Mouse (Mus musculus): ENCODE results near the gene Tctex1d4.

Tctex1d4 gene

GRCm38 (mm10) chr4:117119636-117120035 is 7.0 kb upstream of the Tctex1d4 start:
- CTCF ChIA-PET: interaction anchor here (0.8 to 3.3 kb wide), 4 partner anchors 9 to 34 kb away, joined by 3 to 17 read pairs (median 8); partner anchors contain the start of gene Plk3

DNA sequence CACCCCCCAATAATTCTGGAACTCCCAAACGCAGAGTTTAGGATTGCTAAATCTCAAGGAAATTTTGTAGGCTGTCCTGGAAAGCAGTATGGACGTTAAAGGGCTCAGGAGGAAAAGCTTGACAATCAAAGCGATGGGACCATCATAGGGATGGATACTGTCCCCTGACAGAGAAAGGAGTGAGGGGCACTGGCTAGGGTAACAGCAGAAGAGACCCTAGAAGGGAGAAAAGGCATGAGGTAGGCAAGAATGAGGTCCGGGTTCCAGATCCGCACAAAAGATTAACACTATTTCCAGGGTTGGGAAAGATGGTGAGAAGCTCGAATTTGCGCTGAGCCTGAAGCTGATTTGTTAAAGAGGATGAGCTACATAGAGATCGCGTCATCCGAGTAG is 6.5 kb upstream of the Tctex1d4 start:
- CTCF ChIA-PET: interaction anchor here (0.6 to 3.3 kb wide), 5 partner anchors 9 to 35 kb away, joined by 3 to 17 read pairs (median 5); partner anchors contain the start of gene Plk3

DNA sequence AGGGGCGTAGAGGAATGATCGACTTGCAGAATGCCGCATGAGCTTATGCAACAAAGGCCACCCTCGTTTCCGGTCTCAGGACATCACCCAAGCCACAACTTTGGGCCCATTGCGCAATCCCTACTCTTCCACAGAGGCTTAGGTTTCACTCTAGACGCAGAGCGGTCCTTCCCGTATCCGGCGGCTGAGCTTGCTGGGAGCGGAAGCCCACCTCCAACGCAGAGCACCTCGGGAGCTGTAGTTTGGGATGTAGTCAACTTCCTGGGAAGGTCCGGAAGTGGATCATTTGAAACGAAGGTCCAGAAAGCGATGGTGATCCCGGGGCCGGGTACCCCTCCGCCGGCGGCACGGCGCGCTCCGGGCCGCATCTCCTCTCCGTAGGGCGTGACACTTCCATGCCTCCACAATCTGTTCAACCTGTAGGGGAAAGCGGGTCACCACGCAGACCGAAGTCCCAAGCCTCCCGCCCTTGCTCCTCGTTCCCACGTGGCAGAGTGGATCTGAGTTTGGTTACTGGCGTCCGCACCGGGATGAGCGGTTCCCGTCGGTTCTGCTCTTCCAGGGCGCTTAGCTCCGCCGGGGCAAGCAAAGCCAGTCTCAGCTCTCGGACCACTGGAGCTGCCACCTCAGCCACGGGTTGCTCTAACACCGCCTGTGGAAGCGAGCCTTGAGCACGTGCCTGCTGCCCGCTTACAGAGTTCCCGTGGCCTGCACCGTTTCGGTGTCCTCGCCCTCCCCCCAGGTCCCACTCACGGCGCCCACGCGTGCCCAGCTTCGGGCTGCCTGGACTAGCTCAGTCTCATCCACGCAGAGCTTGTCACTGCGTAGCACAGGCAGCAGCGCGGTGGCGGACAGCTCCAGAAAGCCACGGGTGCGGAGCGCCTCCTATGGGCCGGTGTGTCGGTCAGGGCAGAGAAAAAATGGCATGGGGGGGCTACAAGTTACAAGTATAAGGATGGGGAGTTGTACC is 5.9 kb upstream of the Tctex1d4 start:
- CTCF ChIA-PET: interaction anchor here (0.6 to 3.3 kb wide), 5 partner anchors 8 to 36 kb away, joined by 3 to 17 read pairs (median 5); partner anchors contain the start of gene Plk3

DNA sequence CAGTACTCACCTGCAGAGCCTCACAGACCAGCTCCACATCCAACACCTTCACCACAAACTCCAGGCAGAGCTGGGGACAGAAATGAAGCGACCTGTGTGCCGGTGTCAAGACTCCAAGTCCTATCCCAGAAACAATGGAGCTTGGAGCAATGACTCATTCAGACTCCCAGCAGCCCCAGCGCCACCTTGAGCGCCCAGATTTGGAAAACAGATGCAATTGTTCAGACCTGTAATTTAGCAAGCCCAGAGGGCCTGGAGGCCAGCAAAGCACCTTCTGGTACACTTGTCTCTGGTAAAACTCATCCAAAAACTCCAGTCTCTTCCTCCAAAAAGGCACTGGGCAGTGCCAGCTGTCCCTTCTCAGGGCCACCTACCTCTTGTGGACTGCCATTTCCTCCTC is 4.4 kb upstream of the Tctex1d4 start:
- CTCF ChIA-PET: interaction anchor here (0.7 to 3.3 kb wide), 3 partner anchors 11 to 18 kb away, joined by 3 to 17 read pairs (median 5); partner anchors contain the start of gene Plk3

- CTCF ChIA-PET: interaction anchor here (0.7 to 0.9 kb wide), 4 partner anchors 10 to 1072 kb away, joined by 3 to 7 read pairs (median 4); partner anchors contain the start of gene Plk3
Observed at GRCm38 (mm10) chr4:117123546-117124217, 2.9 kb upstream of the Tctex1d4 start.

GRCm38 (mm10) chr4:117124218-117124517 is 2.4 kb upstream of the Tctex1d4 start:
- CTCF ChIA-PET: interaction anchor here (1.0 kb wide), 1 partner anchor 9 kb away, joined by 4 read pairs; the partner anchor contains the start of gene Plk3

DNA sequence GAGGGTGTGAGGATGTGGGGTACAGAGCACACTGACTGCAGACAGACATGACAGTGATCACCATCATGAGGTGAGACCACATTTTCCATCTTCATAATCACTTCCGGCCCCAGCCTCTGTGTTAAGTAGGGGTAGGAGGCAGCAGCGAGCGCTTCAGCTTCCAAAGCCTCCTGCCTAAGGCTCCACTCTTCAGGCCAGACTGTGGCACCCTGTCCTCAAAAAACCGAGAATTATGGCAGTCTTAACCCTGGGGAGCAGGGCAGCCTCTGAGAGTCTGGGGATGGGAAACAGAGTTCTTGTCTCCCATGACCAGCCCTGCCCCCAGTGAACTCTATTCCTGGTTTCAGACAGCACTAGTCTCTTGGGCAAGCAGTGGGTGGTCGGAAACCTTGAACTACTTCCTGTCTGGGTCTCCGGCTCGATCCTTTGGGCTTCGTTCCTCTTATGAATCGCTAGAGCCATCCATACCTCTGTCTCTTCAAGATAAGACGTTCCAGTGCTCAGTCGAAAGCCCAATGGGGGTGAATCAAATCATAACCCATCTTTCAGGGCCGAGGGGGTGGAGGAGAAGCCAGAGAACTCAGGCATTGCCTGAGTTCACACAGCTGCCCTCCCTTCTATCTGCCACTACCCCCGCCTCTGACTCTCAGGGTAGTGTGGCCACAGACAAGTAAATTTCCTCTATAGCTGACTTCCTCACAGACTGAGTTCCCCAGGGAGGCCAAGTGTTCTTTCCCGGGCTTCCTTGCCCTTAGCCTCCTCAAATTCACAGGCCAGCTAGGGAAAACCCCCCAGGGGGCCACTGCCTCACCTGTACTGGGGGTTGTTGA is 1.9 kb upstream of the Tctex1d4 start:
- CTCF ChIA-PET: interaction anchor here (0.5 to 1.0 kb wide), 3 partner anchors 9 to 95 kb away, joined by 3 to 6 read pairs (median 4); partner anchors contain the start of gene Plk3

DNA sequence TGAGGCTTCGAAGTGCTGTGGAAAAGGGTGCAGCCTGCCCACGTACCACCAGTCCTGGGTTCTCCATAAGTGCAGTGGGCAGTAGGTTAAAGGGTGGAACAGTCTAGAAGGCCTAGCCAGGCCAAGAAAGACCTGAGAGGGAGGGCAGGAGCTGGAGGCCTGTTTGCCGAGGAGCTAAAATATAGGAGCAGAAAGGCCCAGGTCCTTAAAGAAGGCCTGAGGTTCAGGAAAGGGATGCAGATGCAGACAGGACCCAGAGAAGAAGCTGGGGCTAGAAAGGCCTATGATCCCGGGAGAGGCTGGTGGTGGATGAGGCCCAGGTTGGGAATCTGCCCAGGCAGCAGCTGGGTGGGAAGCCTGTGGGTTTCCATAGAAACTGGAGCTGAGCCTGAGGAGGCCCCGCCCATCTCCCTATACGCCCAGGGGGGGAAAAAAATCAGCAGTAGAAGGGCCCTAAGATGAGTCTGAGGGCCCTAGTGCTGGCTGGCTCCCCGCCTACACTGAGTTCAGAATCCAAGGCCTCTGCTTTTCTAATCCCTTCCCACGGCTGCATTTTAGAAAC is 1.2 kb upstream of the Tctex1d4 start, which contains the start of gene Btbd19:
Gene Btbd19, minus strand, starts transcription at position 378 of the 562 bp plus-strand sequence.
- CTCF ChIA-PET: interaction anchor here (0.5 to 1.8 kb wide), 6 partner anchors 8 to 96 kb away, joined by 3 to 8 read pairs (median 4); partner anchors contain the start of gene Plk3

DNA sequence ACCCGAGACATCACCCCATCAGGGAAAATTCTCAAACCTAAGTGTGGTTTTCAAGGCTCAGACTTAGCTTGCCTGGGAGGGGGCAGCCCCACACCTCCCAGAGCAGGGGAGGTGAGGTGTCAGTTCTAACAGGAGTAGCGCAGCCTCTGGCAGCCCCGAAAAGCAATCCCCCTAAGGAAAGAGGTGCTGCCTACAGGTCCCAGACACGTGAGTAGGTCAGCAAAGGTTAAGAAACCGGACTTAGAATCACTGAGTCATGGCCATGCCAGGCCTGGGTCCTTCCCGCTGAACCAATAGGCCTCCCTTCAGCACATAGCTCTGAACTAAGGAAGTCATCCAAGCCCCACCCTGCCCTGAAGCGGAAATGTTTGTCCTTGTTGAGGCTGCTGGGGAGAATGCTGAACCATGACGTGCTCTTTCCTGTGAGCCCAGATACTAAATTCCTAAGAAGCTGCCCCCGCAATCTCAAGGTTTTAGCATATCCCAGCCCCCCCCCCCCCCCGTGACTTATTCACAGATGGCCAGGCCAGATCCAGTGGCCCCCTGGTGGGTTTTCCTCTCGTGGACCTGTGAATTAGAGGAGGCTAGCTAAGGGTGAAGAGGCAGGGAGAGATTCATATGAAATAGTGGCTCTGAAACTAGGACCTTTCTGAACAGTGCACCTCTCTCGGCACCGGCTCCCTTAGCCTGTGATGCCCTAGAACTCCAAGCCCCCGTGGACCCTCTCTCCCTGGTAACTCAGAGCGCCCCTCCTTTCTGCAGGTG is 502 bp upstream of the Tctex1d4 start:
- CTCF ChIA-PET: interaction anchor here (0.6 to 1.8 kb wide), 4 partner anchors 13 to 471 kb away, joined by 3 to 8 read pairs (median 4); no protein-coding TSS in a partner anchor

GRCm38 (mm10) chr4:117127991-117128686 is 1.5 kb downstream of the Tctex1d4 start:
- CTCF ChIA-PET: no interaction called here

GRCm38 (mm10) chr4:117130790-117131189 is 4.2 kb downstream of the Tctex1d4 start:
- CTCF ChIA-PET: no interaction called here

DNA sequence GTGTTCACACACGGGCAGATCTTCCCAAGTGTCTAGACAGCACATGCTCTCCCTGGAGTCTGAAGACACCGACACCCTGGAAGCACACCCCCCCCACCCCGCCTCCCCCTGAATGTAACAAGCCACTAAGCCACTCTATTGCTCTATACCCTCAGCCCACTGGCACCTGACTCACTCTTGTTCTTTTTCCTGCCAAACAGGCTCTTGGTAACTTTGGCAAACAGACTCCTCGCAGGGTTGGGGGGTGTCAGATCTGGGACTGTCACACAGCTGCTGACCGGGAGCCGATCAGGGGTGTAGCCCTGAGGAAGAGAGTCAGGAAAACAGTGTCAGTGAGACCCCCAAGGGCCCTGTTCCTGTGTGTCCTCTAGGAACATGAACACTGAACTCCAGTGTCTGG is 4.6 kb downstream of the Tctex1d4 start:
- CTCF ChIA-PET: no interaction called here

DNA sequence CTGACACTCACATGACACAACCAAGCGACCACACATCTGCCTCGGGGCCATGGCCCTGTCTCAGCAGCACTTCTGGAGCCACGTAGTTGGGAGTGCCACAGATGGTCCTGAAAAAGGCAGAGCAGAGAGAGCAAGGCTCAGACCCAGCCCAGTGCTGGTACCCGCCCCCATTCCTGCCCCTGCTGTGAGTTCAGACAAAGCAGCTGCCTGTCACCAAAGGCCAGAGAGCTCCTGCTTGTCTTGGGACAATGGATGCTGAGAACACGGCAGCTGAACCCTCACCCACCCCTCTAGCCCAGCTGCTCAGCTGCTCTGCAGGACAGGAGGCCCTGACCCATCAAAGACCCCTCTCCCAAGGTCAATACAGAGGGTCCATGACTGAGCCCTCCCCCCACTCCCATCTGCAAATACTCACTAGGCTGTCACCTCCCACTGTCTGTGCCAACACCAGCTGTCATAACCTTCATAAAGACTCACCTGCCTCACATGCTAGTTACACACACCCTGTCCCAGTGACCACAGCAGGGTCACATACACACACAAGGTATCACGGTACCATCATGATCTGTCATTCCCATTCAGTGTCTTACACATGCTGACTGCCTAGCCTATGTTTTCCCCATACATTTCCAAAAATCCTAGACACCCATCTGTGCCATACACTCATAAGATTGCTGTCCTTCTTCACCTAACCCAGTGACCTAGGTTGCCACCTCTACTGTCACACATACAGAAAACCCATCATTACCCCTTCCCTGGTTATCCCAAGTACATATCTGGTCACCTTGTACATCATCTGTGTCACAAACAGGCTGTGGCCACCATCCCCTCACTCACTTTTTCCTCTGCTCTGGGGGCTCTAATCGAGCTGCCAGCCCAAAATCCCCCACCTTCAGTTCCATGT is 5.5 kb downstream of the Tctex1d4 start:
- CTCF ChIA-PET: interaction anchor here (0.6 to 1.6 kb wide), 2 partner anchors 10 to 63 kb away, joined by 5 to 7 read pairs; no protein-coding TSS in a partner anchor

DNA sequence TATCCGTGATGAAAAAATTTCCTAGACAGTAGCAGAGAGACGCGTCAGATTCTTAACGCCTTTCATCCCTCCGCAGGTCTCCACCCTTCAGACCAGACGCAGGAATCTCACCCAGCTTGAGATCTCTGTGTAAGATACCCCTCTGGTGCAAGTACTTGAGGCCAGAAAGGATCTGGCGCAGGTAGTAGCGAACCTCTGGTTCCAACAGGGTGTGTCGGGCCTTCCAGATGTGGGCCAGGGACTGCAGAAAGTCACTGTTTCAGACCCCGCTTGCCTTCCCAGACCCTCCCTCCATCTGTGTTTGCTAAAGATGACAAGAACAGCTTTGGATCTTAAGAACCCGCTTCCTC is 6.2 kb downstream of the Tctex1d4 start:
- CTCF ChIA-PET: interaction anchor here (0.6 to 2.3 kb wide), 4 partner anchors 9 to 51 kb away, joined by 3 to 12 read pairs (median 5); no protein-coding TSS in a partner anchor

- CTCF ChIA-PET: interaction anchor here (0.6 to 2.3 kb wide), 5 partner anchors 9 to 52 kb away, joined by 3 to 12 read pairs (median 5); no protein-coding TSS in a partner anchor
Observed at GRCm38 (mm10) chr4:117133366-117133796, 6.8 kb downstream of the Tctex1d4 start.

GRCm38 (mm10) chr4:117133817-117134600 is 7.4 kb downstream of the Tctex1d4 start, which contains the start of gene Plk3:
Gene Plk3, minus strand, starts transcription at chr4:117133963.
- CTCF ChIA-PET: interaction anchor here (0.7 to 2.3 kb wide), 5 partner anchors 9 to 1020 kb away, joined by 3 to 26 read pairs (median 5); no protein-coding TSS in a partner anchor

GRCm38 (mm10) chr4:117134601-117134995 is 8.0 kb downstream of the Tctex1d4 start:
- CTCF ChIA-PET: interaction anchor here (0.7 to 2.3 kb wide), 2 partner anchors 14 to 1019 kb away, joined by 12 to 26 read pairs; no protein-coding TSS in a partner anchor

Data from spleen, embryonic (tissue).